Mouse (Mus musculus): Measurements from ENCODE around the gene Ncam1.

DNA sequence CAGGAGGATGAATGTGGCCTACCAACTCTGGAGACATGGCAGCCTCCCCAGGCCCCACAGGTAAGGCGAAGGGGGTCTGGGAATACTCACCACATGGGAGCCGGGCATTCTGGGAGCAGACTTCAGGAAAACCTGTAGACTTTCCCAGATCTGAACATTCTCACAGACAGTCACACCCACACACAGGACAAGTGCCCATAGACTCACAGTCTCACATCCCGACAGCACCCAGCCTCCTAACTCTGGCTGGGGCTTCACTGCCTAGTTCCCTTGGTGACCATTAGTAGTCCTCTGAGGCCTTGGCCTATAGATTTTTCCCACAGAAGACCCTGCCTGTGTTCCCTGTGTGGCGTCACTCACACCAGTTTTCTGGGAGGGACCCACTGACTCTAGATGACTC, 288.1 kb downstream of the Ncam1 start:
- TF ChIP-seq POLR2A (IDR thresholded peaks at IDR 0.05; ENCODE audit: insufficient read depth, low read depth, low read length) (no peak), CTCF (IDR thresholded peaks at IDR 0.05; ENCODE audit: insufficient read depth, low read depth, low read length) (no peak)

Data from olfactory bulb, adult 2 months (tissue).